Mouse (Mus musculus) inflammation-experienced regulatory T-cells (primary cell): Measurements from ENCODE around the gene Map3k21. TPM values are rescaled to one million over a fixed set of nuclear protein-coding genes. Genes with fewer than 3 reads are reported as not detected.

Experiments used
- polyA plus RNA-seq, 2 experiments: library from polyadenylated mRNA; unstranded; fragments of 100-300 nt; shearing (Covaris generic); gene quantifications; one replicate each; pipeline ENCODE4 v1.2.1; 2017

Map3k21 gene
- under 1 TPM; 0.10 to 0.12 TPM for polyA plus RNA-seq

DNA sequence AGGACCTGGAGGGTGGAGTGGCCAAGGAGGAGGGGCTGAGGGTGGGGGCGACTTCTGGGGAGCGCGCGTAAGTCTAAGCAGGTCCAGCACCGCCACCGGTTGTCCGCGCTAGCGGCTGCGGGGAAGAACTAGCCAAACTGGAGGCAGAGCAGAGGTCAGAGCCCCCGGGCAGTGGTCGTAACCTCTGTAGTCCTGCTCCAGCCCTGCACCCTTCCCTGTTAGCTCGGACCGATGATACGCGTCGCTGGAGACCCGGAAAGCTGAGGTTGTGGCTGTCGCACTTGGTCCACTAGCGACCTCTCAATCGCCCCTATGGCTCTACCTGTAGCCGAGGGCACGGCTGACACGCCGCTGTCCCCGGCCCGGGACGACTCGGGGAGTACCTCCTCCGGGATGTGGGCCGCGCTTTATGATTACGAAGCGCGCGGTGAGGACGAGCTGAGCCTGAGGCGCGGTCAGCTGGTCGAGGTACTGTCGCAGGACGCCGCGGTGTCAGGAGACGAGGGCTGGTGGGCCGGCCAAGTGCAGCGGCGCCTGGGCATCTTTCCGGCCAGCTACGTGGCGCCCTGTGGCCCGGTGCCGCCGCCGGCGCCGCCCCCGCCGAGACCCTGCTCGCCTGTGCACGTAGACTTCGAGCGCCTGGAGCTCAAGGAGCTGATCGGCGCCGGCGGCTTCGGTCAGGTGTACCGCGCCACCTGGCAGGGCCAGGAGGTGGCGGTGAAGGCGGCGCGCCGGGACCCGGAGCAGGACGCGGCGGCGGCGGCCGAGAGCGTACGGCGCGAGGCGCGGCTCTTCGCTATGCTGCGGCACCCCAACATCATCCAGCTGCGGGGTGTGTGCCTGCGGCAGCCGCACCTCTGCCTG is at the start of gene Map3k21:
Map3k21 (plus strand) TSS at position 86 of the 864 bp plus-strand sequence.

DNA sequence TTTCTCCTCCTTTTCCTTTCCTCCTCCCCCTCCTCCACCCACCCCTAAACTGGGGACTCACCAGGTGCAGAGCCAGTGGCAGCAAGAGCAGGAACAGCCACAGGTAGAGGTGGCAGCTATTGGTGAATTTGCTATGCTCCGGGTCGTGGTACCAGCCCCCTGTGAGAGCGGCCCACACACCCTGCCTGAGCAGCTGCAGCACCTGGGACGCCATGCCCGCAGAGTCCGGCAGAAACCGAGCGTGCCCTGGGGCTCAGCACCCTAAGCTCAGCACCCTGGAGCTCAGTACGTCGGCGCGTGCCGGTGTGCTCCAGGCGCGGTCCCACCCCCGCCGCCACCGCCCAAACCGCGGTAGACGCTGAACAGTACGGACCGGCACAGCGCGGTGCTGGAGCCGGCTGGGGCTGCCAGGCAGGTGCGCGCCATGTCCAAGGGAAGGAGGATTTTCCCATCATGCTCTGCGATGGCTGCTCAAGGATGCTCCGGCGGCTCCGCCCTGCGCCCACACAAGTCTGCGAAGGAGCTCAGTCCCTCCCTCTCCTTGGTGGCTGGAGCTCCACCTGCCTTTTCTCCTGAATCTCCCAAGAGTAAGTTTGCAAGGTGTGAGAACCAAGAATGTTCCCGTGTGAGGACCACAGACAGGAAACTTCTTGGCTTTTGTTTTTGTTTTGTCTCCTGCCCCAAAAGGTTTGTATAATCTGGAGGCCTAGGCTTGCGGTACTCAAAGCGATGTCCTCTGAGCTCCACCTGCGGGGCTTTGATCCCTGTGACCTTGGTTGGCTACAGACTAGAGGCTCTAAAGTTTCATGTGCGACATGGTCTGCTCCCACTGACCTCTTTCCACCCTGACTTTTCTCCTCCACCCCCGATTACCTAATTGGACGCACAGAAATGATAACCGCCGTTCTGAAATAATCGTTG is 12.1 kb upstream of the Map3k21 start, which contains the start of gene Pcnx2:
Pcnx2 (minus strand) TSS at position 450 of the 921 bp plus-strand sequence.

DNA sequence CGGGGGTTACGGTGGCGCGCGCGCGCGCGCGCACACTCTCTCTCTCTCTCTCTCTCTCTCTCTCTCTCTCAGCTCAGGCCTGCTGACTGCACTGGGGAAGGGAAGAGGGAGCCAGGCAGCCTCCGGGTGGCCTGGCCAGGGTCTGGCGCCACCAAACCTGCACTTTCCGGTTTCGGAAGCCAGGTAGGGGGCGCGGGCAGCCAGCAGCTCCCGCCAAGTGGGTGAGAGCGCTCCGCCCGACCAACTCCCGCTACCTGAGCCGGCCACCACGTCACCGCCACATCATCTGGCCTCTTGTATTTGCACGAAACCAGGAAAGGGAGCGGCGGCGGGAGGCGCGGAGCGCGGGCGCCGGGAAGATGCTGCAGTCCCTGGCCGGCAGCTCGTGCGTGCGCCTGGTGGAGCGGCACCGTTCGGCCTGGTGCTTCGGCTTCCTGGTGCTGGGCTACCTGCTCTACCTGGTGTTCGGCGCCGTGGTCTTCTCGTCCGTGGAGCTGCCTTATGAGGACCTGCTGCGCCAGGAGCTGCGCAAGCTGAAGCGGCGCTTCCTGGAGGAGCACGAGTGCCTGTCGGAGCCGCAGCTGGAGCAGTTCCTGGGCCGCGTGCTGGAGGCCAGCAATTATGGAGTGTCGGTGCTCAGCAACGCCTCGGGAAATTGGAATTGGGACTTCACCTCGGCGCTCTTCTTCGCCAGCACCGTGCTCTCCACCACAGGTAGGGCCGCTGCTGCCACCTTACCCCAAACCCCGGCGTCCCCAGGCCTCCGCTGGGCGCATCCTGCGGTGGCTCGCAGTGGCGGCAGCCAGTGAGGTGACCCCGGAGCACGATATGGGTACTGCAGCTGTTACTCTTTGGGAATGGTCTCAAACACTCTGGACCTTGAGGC is 85.1 kb downstream of the Map3k21 start, which contains the start of gene Kcnk1:
Kcnk1 (plus strand) TSS at position 70 of the 886 bp plus-strand sequence.

Other genes with a start within 250 kb of the Map3k21 start
- under 1 TPM; 0.43 to 0.70 TPM for gene Map10, start 240.6 kb upstream of the Map3k21 start, polyA plus RNA-seq
- 10 to 100 TPM; 20.8 to 22.9 TPM for gene Ntpcr, start 180.5 kb upstream of the Map3k21 start, polyA plus RNA-seq
- 1 to 10 TPM in 1 of 2 experiments, under 1 TPM in 1; 0.57 to 7.2 TPM for gene Pcnx2, start 12.1 kb upstream of the Map3k21 start, polyA plus RNA-seq
- 1 to 10 TPM in 1 of 2 experiments, not detected in 1; 1.1 TPM for gene Kcnk1, start 84.7 kb downstream of the Map3k21 start, polyA plus RNA-seq